Mouse (Mus musculus) cerebellum, adult 18-20 months (tissue): ENCODE data around the gene 3110009E18Rik.

Experiments used
- DNase-seq, 2 experiments: peaks; one replicate each; pipeline ENCODE4 v3.0.0; 2021

3110009E18Rik gene

GRCm38 (mm10) chr1:120145527-120146216 lies 24.7 kb downstream of the 3110009E18Rik start:
- no peak for DNase-seq

GRCm38 (mm10) chr1:120146994-120147393 lies 26.0 kb downstream of the 3110009E18Rik start:
- no peak for DNase-seq

GRCm38 (mm10) chr1:120154232-120154631 lies 33.2 kb downstream of the 3110009E18Rik start:
- peak; percentile 30 to 34 for DNase-seq

- peak; percentile 22 to 49 for DNase-seq
These were observed 34.3 kb downstream of the 3110009E18Rik start for GRCm38 (mm10) chr1:120155325-120155724.

- no peak for DNase-seq
These were observed 37.6 kb downstream of the 3110009E18Rik start for GRCm38 (mm10) chr1:120158474-120159127.

- DNase-seq: no peak
These were observed 40.5 kb downstream of the 3110009E18Rik start for GRCm38 (mm10) chr1:120161502-120161901.

GRCm38 (mm10) chr1:120162616-120163015 lies 41.6 kb downstream of the 3110009E18Rik start:
- no peak for DNase-seq

- DNase-seq: no peak
These were observed 47.0 kb downstream of the 3110009E18Rik start for GRCm38 (mm10) chr1:120168016-120168415.

GRCm38 (mm10) chr1:120168674-120169073 lies 47.7 kb downstream of the 3110009E18Rik start:
- no peak for DNase-seq

GRCm38 (mm10) chr1:120170307-120170706 lies 49.3 kb downstream of the 3110009E18Rik start:
- DNase-seq: no peak

- DNase-seq: no peak
These were observed 51.0 kb downstream of the 3110009E18Rik start for GRCm38 (mm10) chr1:120171819-120172521.

GRCm38 (mm10) chr1:120174991-120175390 lies 54.0 kb downstream of the 3110009E18Rik start:
- DNase-seq: no peak

GRCm38 (mm10) chr1:120176313-120176712 lies 55.3 kb downstream of the 3110009E18Rik start:
- no peak for DNase-seq

GRCm38 (mm10) chr1:120177141-120177540 lies 56.2 kb downstream of the 3110009E18Rik start:
- DNase-seq: no peak

- DNase-seq: no peak
These were observed 65.2 kb downstream of the 3110009E18Rik start for GRCm38 (mm10) chr1:120186204-120186603.

GRCm38 (mm10) chr1:120186655-120187054 lies 65.7 kb downstream of the 3110009E18Rik start:
- DNase-seq: no peak

GRCm38 (mm10) chr1:120187059-120187458 lies 66.1 kb downstream of the 3110009E18Rik start:
- no peak for DNase-seq

GRCm38 (mm10) chr1:120189206-120189605 lies 68.2 kb downstream of the 3110009E18Rik start:
- DNase-seq: no peak

GRCm38 (mm10) chr1:120190300-120190699 lies 69.3 kb downstream of the 3110009E18Rik start:
- DNase-seq: no peak

- DNase-seq: no peak
These were observed 70.0 kb downstream of the 3110009E18Rik start for GRCm38 (mm10) chr1:120190946-120191345.

GRCm38 (mm10) chr1:120192321-120192720 lies 71.3 kb downstream of the 3110009E18Rik start:
- DNase-seq: no peak

- DNase-seq: no peak
These were observed 72.6 kb downstream of the 3110009E18Rik start for GRCm38 (mm10) chr1:120193586-120193985.

GRCm38 (mm10) chr1:120195947-120196346 lies 75.0 kb downstream of the 3110009E18Rik start:
- DNase-seq: no peak

GRCm38 (mm10) chr1:120196724-120197123 lies 75.7 kb downstream of the 3110009E18Rik start:
- no peak for DNase-seq
